Mouse (Mus musculus) heart, embryonic 15.5 days (tissue): ENCODE measurements around the gene Cep170b. TPM values are rescaled to one million over a fixed set of nuclear protein-coding genes. Genes with fewer than 3 reads are reported as not detected.

Experiments
- ATAC-seq: fragments of 200-750 bp; cut with Nextera tagmentation; replicated peaks from 2 replicates; pipeline ENCODE4 v1.8.0; 2017; ENCODE audit warnings: low read depth, moderate TSS enrichment; ENCODE audit not compliant: insufficient number of reproducible peaks, insufficient read depth, low FRiP score
- H3K27ac ChIP-seq: fragments of 300-500 bp; sonication (generic); 2 replicates; pipeline ENCODE4 v1.5.1; 2015; ENCODE audit warnings: mild to moderate bottlenecking, inconsistent platforms
- H3K27me3 ChIP-seq: fragments of 300-500 bp; sonication (generic); 2 replicates; pipeline ENCODE4 v1.6.1; 2015; ENCODE audit warnings: inconsistent platforms
- H3K36me3 ChIP-seq: fragments of 300-500 bp; sonication (generic); 2 replicates; pipeline ENCODE4 v1.6.1; 2015; ENCODE audit warnings: mild to moderate bottlenecking, inconsistent platforms
- H3K4me1 ChIP-seq: fragments of 300-500 bp; sonication (generic); replicated peaks from 2 replicates; pipeline ENCODE4 v1.6.1; 2015; ENCODE audit warnings: inconsistent platforms
- H3K4me2 ChIP-seq: fragments of 300-500 bp; sonication (generic); 2 replicates; pipeline ENCODE4 v1.6.1; 2015; ENCODE audit warnings: inconsistent platforms, mild to moderate bottlenecking, moderate library complexity
- H3K4me3 ChIP-seq: fragments of 300-500 bp; sonication (generic); 2 replicates; pipeline ENCODE4 v1.5.1; 2015; ENCODE audit warnings: mild to moderate bottlenecking, inconsistent platforms
- H3K9ac ChIP-seq: fragments of 300-500 bp; sonication (generic); 2 replicates; pipeline ENCODE4 v1.6.1; 2015; ENCODE audit warnings: mild to moderate bottlenecking, inconsistent platforms
- H3K9me3 ChIP-seq: fragments of 300-500 bp; sonication (generic); replicated peaks from 2 replicates; pipeline ENCODE4 v1.6.1; 2016; ENCODE audit warnings: inconsistent platforms
- WGBS: fragments of 180-500 bp; shearing (Covaris S2); methylation state at CpG from one replicate; pipeline ENCODE4 v1.1.7; 2015; ENCODE audit warnings: mixed read lengths; 5-methylcytosine and 5-hydroxymethylcytosine counted together
- polyA plus RNA-seq: library from polyadenylated mRNA; unstranded; fragments of >200 nt; fragmentation: Nextera tagmentation; extraction: Ambion mirVana; gene quantifications from 2 replicates; pipeline ENCODE4 v1.2.1, GENCODE M21; 2015

Gene Cep170b
- polyA plus RNA-seq, 1 experiment from 2014 or later = 4.8 TPM

DNA sequence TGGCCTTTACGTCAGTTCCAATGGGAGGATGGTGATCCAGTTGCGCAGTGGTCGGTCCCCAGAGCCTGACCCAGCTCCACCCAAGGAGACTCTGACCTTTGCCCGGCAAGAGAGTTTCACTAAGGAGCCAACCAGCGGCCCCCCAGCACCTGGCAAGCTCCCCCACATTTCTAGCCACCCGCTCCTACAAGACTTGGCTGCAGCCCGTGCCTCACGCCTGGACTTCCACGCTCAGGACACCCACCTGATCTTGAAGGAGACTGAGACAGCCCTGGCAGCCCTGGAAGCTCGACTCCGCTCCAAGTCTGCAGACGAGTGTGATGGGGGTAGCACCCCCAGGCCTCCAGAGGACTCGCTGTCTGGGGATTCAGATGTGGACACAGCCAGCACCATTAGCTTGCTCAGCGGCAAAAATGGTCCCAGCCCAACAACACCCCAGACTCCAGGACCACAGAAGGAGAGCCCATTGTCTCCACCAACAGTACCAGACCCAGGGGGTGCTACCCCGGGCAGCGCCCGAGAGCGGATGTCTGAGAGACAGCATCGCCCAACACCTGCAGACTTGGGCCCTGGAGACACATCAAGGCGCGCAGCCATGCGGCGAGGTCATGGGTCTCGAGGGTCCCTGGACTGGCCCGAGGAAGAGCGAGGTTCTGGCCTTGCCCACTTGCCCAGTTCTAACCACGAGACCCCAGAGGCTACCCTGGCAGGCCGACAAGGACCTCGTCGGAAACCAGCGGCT is 18.2 kb downstream of the Cep170b start:
- 88% methylated on average over 31 of the region's 31 CpGs for WGBS
- H3K9ac ChIP-seq = no peak overlapping the region
- ATAC-seq = no peak
- H3K36me3 ChIP-seq = peaks cover 8% of the 10 kb centered on the region; the same call in 1 of the 2 replicates
- H3K4me1 ChIP-seq = peaks cover 11% of the 10 kb centered on the region
- no peak overlapping the region for H3K27ac ChIP-seq
- H3K4me2 ChIP-seq = no peak overlapping the region
- no peaks in the 10 kb centered on the region for H3K27me3 ChIP-seq
- no peak overlapping the region for H3K4me3 ChIP-seq
- no peaks in the 10 kb centered on the region for H3K9me3 ChIP-seq

DNA sequence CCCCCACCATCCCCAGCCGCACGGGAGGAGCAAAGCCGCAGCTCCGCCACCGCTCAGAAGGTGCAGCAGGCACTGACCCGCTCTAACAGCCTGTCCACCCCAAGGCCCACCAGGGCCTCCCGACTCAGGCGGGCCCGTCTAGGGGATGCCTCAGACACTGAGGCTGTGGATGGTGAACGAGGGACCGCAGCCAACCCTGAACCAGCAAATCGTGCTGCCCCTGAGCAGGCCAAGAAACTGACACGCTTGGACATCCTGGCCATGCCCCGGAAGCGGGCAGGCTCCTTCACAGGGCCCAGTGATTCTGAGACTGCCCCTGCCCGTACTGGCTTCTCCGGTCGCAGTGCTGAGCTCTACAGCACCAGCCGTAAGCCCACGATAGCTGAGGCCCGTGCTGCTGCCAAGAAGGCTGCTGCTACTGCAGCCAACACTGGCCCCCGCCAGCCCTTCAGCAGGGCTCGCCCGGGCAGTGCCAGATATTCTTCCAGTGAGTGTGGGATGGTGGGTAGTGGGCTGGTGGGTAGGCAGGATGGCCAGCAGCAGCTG is 18.8 kb downstream of the Cep170b start:
- WGBS = 93% methylated on average over 24 of the region's 24 CpGs
- Histone ChIP-seq H3K4me1 (peaks cover 16% of the 10 kb centered on the region), H3K4me2 (no peak overlapping the region), H3K9ac (no peak overlapping the region), H3K36me3 (peaks cover 8% of the 10 kb centered on the region; the same call in 1 of the 2 replicates), H3K27ac (no peak overlapping the region), H3K27me3 (no peaks in the 10 kb centered on the region), H3K4me3 (no peak overlapping the region), H3K9me3 (no peaks in the 10 kb centered on the region)
- no peak for ATAC-seq

DNA sequence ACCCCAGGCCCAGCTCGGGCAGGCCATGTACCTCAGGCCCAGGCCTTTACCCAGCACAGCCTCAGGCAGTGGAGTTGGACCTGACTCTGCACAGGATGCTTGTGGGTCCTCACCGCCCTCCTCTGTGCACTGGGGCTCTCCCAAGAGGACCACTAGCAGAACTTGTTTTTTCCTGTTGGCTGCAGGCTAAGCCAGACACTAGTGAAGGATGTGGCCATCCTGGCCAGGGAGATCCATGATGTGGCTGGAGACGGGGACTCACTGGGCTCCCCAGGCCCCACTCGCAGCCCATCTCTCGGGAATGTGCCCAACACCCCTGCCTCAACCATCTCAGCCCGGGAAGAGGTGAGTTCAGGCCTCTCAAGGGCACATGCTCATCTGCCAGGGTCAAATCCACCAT is 22.5 kb downstream of the Cep170b start:
- 0 out of 2 replicates have a peak overlapping the region, but pooled peaks have one; percentile 29 for H3K9ac ChIP-seq
- no peaks in the 10 kb centered on the region for H3K27me3 ChIP-seq
- H3K27ac ChIP-seq = peak overlapping the region; percentile 76
- H3K36me3 ChIP-seq = peaks cover 12% of the 10 kb centered on the region; the same call in 1 of the 2 replicates
- 0 out of 2 replicates have a peak overlapping the region, but pooled peaks have one; percentile 16 for H3K4me2 ChIP-seq
- WGBS = 50% methylated on average over 6 of the region's 6 CpGs
- ATAC-seq = no peak
- H3K9me3 ChIP-seq = no peaks in the 10 kb centered on the region
- H3K4me1 ChIP-seq = peaks cover 32% of the 10 kb centered on the region
- H3K4me3 ChIP-seq = no peak overlapping the region

DNA sequence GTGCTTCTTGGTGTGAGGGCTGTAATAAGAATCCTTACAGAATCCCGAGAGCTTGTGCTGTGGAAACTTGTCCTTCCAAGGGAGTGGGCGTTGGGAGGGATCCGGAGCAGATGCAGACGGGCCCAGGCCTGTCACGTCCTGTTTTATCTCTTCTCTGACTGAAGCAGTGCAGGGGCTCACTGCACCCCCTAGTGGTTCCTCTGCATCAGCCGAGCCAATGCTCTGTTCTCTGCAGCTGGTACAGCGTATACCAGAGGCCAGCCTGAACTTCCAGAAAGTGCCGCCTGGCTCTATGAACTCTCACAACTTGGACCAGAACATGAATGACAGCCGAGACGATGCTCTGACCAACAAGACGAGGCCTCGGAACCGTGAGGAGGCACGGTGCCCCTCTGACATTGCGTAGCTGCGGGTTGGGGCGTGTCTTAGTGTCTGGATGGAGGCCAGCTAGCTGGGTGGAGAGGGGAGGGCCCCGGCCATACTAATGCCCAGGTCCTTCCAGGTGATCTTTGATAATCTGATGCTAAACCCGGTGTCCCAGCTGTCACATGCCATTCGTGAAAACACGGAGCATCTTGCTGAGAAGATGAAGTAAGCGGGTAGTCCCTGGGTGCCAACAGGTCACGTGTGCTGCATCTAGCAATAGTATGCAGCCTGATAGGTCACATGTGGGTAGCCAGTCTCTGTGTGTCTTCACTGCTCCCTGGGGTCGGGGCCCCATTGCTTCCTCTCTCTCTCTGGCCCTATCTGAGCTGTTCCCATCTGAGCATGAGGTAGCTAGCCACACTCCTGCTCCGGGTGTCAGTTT is 23.1 kb downstream of the Cep170b start:
- Histone ChIP-seq H3K9me3 (no peaks in the 10 kb centered on the region), H3K4me3 (no peak overlapping the region), H3K9ac (0 out of 2 replicates have a peak overlapping the region, but pooled peaks have one; percentile 29), H3K27me3 (no peaks in the 10 kb centered on the region), H3K36me3 (peaks cover 12% of the 10 kb centered on the region; the same call in 1 of the 2 replicates), H3K4me2 (peak overlapping the region; percentile 38; the same call in 1 of the 2 replicates), H3K27ac (peak overlapping the region; percentile 76), H3K4me1 (peaks cover 32% of the 10 kb centered on the region)
- WGBS = 38% methylated on average over 25 of the region's 25 CpGs
- ATAC-seq = peak; percentile 76

DNA sequence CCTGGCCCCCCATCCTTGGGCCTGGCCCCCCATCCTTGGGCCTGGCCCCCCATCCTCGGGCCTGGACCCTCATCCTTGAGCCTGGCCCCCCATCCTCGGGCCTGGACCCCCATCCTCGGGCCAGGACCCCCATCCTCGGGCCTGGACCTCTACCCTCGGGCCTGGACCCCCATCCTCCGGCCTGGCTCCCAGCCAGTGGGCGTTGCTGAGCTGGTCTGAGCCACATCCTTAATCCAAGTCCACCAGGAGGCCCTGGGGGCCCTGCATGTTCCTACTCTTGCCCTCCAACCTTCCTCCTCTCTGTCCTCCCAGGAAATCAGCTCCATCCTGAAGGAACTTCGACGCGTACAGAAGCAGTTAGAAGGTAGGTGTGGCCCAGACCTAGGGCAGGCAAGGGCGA is 24.0 kb downstream of the Cep170b start:
- 82% methylated on average over 11 of the region's 11 CpGs for WGBS
- 0 out of 2 replicates have a peak overlapping the region, but pooled peaks have one; percentile 0 for H3K9ac ChIP-seq

DNA sequence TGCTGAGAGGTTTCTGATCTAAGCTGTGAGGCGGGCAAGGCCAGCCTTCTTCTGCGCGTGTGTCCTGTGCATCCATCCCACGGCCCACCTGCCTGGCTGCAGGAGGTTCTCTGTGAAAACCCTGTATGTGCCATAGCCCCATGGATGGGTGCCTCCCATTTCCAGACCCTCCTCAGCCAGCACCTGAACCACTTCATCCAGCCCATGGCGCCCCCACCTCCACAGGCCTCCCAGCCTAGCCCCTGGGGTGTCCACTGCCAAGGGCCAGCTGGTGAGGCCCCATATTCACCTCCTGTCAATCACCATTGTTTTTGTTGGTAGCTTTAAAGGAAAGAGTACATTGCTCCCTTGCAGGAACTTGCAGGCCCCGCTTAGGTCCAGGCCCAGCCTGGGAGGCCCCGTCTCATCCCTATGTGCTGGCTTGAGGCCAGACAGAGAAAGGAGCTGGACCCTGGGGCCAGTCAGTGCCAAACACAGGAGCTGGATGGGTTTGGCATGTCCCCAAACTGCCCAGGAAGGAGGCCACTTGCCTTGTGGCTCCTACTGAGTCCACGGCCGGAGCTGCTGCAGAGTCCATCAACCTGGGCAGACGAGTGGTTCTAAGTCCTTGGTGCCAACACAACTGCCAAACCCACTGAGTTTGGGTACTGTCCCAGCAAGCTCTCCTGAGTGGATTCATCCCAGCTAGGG is 24.8 kb downstream of the Cep170b start:
- H3K4me1 ChIP-seq = peaks cover 34% of the 10 kb centered on the region
- peak overlapping the region; percentile 6; the same call in 1 of the 2 replicates for H3K9ac ChIP-seq
- no peak overlapping the region for H3K4me2 ChIP-seq
- 77% methylated on average over 10 of the region's 10 CpGs for WGBS
- no peak for ATAC-seq
- H3K36me3 ChIP-seq = peaks cover 5% of the 10 kb centered on the region; the same call in 1 of the 2 replicates
- H3K27me3 ChIP-seq = no peaks in the 10 kb centered on the region
- H3K9me3 ChIP-seq = no peaks in the 10 kb centered on the region
- no peak overlapping the region for H3K4me3 ChIP-seq
- H3K27ac ChIP-seq = no peak overlapping the region

More for the DNA sequence above, 24.0 kb downstream of the Cep170b start:
- peaks cover 34% of the 10 kb centered on the region for H3K4me1 ChIP-seq
- ATAC-seq = no peak
- no peaks in the 10 kb centered on the region for H3K27me3 ChIP-seq
- no peak overlapping the region for H3K4me2 ChIP-seq
- no peak overlapping the region for H3K4me3 ChIP-seq
- H3K36me3 ChIP-seq = peaks cover 5% of the 10 kb centered on the region; the same call in 1 of the 2 replicates
- H3K27ac ChIP-seq = no peak overlapping the region
- H3K9me3 ChIP-seq = no peaks in the 10 kb centered on the region

DNA sequence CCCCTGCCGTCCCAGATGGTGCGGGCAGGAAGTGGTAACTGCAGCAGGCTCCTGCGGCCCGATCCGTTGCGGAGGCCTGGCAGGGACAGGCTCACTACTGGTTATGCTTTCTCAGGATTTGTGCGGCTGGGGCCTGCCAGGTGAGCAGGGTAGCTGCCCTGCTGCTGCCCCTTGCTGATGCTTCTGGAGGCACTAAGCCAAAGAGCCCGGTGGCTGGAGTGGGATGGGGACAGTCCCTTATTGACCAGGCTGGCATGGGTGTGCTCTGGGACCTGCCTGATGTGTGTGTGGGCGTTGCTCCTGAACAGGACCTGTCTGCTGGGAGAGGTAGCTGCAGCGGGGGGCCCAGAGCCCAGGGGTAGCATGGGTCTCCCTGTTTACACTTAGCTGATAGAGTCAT is 25.5 kb downstream of the Cep170b start:
- H3K27ac ChIP-seq = no peak overlapping the region
- 85% methylated on average over 10 of the region's 10 CpGs for WGBS
- H3K36me3 ChIP-seq = peaks cover 5% of the 10 kb centered on the region; the same call in 1 of the 2 replicates
- no peak overlapping the region for H3K4me2 ChIP-seq
- H3K4me3 ChIP-seq = no peak overlapping the region
- peaks cover 34% of the 10 kb centered on the region for H3K4me1 ChIP-seq
- no peaks in the 10 kb centered on the region for H3K27me3 ChIP-seq
- no peaks in the 10 kb centered on the region for H3K9me3 ChIP-seq
- ATAC-seq = no peak
- H3K9ac ChIP-seq = no peak overlapping the region

DNA sequence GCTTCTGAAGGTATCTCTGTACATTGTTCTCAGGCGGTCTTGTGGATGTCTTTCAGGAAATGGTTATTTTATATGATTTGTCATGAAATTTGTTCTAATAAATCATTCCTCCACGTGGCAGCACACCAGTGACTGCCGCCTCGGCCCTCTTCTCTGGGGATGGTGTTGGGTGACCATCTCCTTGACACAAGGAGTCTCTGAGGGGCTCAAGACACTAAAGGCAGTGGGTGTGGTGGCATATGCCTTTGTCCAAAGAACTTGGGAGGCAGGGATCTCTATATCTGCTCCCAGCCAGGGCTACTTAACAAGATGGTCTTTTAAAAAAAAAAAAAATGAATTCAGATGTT is 26.2 kb downstream of the Cep170b start:
- 75% methylated on average over 4 of the region's 4 CpGs for WGBS
- H3K27ac ChIP-seq = no peak overlapping the region
- H3K4me1 ChIP-seq = peaks cover 34% of the 10 kb centered on the region
- H3K9me3 ChIP-seq = no peaks in the 10 kb centered on the region
- peaks cover 5% of the 10 kb centered on the region; the same call in 1 of the 2 replicates for H3K36me3 ChIP-seq
- no peak overlapping the region for H3K4me2 ChIP-seq
- H3K9ac ChIP-seq = no peak overlapping the region
- ATAC-seq = no peak
- 0 out of 2 replicates have a peak, but pooled peaks cover 6% of the 10 kb centered on the region for H3K27me3 ChIP-seq
- no peak overlapping the region for H3K4me3 ChIP-seq

DNA sequence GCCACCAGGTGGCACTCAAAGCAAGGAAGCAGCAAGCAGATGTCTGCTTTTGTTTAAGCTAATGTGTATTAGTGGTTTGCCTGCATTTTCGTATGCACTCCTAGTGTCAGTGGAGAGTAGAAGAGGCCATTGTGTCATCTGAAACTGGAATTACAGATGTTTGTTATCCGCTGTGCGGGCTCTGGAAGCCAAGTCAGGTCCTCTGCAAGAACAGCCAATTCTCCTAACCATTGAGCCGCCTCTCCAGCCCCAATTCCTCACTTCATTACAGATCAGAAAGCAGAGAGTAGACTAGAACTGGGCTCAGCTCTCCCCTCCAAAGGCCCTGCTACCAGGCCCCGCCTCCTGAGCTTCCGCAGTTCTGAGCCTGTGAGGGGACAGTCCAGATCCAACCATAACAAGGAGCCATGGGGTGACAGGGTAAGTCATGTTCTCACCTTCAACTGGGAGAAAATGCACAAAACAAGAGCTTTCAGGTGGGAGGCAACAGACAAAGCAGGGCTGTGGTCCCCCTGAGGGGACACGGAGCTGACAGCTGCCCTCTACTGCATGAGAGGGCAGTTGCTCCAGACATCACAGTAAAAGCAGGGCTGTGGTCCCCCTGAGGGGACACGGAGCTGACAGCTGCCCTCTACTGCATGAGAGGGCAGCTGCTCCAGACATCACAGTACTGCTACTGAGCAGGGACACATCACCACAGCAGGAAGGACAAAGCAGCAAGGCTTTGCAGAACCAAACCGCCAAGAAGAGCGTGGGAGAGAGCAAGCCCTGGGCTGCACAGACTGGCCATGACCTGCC is 26.8 kb downstream of the Cep170b start:
- peaks cover 34% of the 10 kb centered on the region for H3K4me1 ChIP-seq
- 19% methylated on average over 10 of the region's 10 CpGs for WGBS
- ATAC-seq = no peak; the same call in 1 of the 2 replicates
- H3K4me2 ChIP-seq = peak overlapping the region; percentile 45
- H3K9me3 ChIP-seq = no peaks in the 10 kb centered on the region
- H3K27ac ChIP-seq = peak overlapping the region; percentile 23
- no peak overlapping the region for H3K9ac ChIP-seq
- no peak overlapping the region for H3K4me3 ChIP-seq
- H3K27me3 ChIP-seq = 0 out of 2 replicates have a peak, but pooled peaks cover 6% of the 10 kb centered on the region
- H3K36me3 ChIP-seq = peaks cover 5% of the 10 kb centered on the region; the same call in 1 of the 2 replicates

DNA sequence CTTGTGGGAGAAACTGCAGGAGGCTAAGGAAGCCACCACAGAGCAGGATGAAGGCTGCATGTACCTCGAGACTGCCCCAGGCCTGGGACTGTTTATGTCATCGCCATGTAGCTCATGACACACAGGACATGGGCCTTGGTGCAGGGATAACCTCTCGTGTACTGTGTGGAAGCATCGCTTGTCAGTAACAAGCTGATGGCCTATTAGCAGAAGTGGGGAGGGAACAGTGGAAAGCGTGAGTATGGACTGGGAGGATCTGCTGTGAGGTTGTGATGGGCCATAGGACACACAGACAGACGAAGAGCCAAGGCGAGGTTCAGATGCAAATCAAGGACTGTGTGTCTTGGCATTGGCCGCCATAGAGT is 27.3 kb downstream of the Cep170b start:
- peaks cover 5% of the 10 kb centered on the region; the same call in 1 of the 2 replicates for H3K36me3 ChIP-seq
- WGBS = 74% methylated on average over 8 of the region's 8 CpGs
- peak overlapping the region; percentile 45; the same call in 1 of the 2 replicates for H3K4me2 ChIP-seq
- ATAC-seq = no peak
- H3K27me3 ChIP-seq = 0 out of 2 replicates have a peak, but pooled peaks cover 6% of the 10 kb centered on the region
- H3K4me3 ChIP-seq = no peak overlapping the region
- H3K9me3 ChIP-seq = no peaks in the 10 kb centered on the region
- peak overlapping the region; percentile 23 for H3K27ac ChIP-seq
- H3K4me1 ChIP-seq = peaks cover 32% of the 10 kb centered on the region
- H3K9ac ChIP-seq = no peak overlapping the region
